Mouse (Mus musculus) liver, adult 2 months (tissue): ENCODE data around the gene Fcna.
A peak's percentile ranks its signal among the peaks of the same experiment; 100 is the strongest.

Experiments
- CTCF ChIP-seq: fragments of 200-500 bp; IDR thresholded peaks from 2 replicates; pipeline ENCODE4 v1.5.1; 2011; ENCODE audit warnings: low read depth, low read length, control low read depth
- POLR2A ChIP-seq: fragments of 200-500 bp; IDR thresholded peaks from 2 replicates; pipeline ENCODE4 v1.6.1; 2011; ENCODE audit warnings: low read length, control low read depth; ENCODE audit not compliant: insufficient read depth; ENCODE audit errors: extremely low read depth

- TF ChIP-seq POLR2A (no peak), CTCF (peak; percentile 70)
Observed at GRCm38 (mm10) chr2:25639890-25640289, 12.1 kb upstream of the Fcna start.
